Mouse (Mus musculus) thymus, adult 18-20 months (tissue): ENCODE data around the gene Cdc42ep4.

ENCODE experiments used
- DNase-seq, 2 experiments: peaks; one replicate each; pipeline ENCODE4 v3.0.0; 2022; ENCODE audit warnings: mixed read lengths in 2 of 2

Cdc42ep4 gene

GRCm38 (mm10) chr11:113681979-113682378 lies 69.7 kb downstream of the Cdc42ep4 start:
- no peak for DNase-seq

GRCm38 (mm10) chr11:113680954-113681353 lies 70.7 kb downstream of the Cdc42ep4 start:
- no peak for DNase-seq

GRCm38 (mm10) chr11:113678373-113678772 lies 73.3 kb downstream of the Cdc42ep4 start:
- no peak for DNase-seq

GRCm38 (mm10) chr11:113677378-113677777 lies 74.3 kb downstream of the Cdc42ep4 start:
- no peak for DNase-seq
